Mouse (Mus musculus): ENCODE results near the gene Defb23. TPM values are rescaled to one million over a fixed set of nuclear protein-coding genes. Genes with fewer than 3 reads are reported as not detected.

Gene Defb23
- polyA plus RNA-seq, 1 experiment from 2014 or later: not detected

Other genes starting within 250 kb of the Defb23 start
- 79.4 and 84.4 TPM in 2 replicates for gene Csnk2a1, start 237.8 kb downstream of the Defb23 start, polyA plus RNA-seq (2015; fragmentation: Nextera tagmentation; extraction: Ambion mirVana)
- gene Tbc1d20, start 170.8 kb downstream of the Defb23 start, polyA plus RNA-seq (2015; fragmentation: Nextera tagmentation; extraction: Ambion mirVana): 39.2 and 39.3 TPM in 2 replicates
- 88.1 and 92.0 TPM in 2 replicates for gene Rbck1, start 132.0 kb downstream of the Defb23 start, polyA plus RNA-seq (2015; fragmentation: Nextera tagmentation; extraction: Ambion mirVana)
- gene Trib3, start 120.6 kb downstream of the Defb23 start, polyA plus RNA-seq (2015; fragmentation: Nextera tagmentation; extraction: Ambion mirVana): 5.0 and 5.2 TPM in 2 replicates
- 0.40 and 0.62 TPM in 2 replicates for gene Nrsn2, start 88.0 kb downstream of the Defb23 start, polyA plus RNA-seq (2015; fragmentation: Nextera tagmentation; extraction: Ambion mirVana)
- 7.4 and 8.1 TPM in 2 replicates for gene Sox12, start 66.6 kb downstream of the Defb23 start, polyA plus RNA-seq (2015; fragmentation: Nextera tagmentation; extraction: Ambion mirVana)
- 22.2 and 25.9 TPM in 2 replicates for gene Zcchc3, start 49.6 kb downstream of the Defb23 start, polyA plus RNA-seq (2015; fragmentation: Nextera tagmentation; extraction: Ambion mirVana)
- 8.5 and 10.5 TPM in 2 replicates for gene 6820408C15Rik, start 49.0 kb downstream of the Defb23 start, polyA plus RNA-seq (2015; fragmentation: Nextera tagmentation; extraction: Ambion mirVana)
- gene Defb20, start 12.4 kb upstream of the Defb23 start, polyA plus RNA-seq (2015; fragmentation: Nextera tagmentation; extraction: Ambion mirVana): not detected in 2 replicates
- gene Defb22, start 25.5 kb upstream of the Defb23 start, polyA plus RNA-seq (2015; fragmentation: Nextera tagmentation; extraction: Ambion mirVana): not detected in 2 replicates
- gene Defb26, start 47.1 kb upstream of the Defb23 start, polyA plus RNA-seq (2015; fragmentation: Nextera tagmentation; extraction: Ambion mirVana): not detected in 2 replicates
- gene Defb28, start 53.6 kb upstream of the Defb23 start, polyA plus RNA-seq (2015; fragmentation: Nextera tagmentation; extraction: Ambion mirVana): not detected in 2 replicates
- not detected in 2 replicates for gene Defb29, start 75.5 kb upstream of the Defb23 start, polyA plus RNA-seq (2015; fragmentation: Nextera tagmentation; extraction: Ambion mirVana)
- not detected in 2 replicates for gene Gm17416, start 104.7 kb upstream of the Defb23 start, polyA plus RNA-seq (2015; fragmentation: Nextera tagmentation; extraction: Ambion mirVana)
- not detected in 2 replicates for gene Defb21, start 108.1 kb upstream of the Defb23 start, polyA plus RNA-seq (2015; fragmentation: Nextera tagmentation; extraction: Ambion mirVana)
- not detected in 2 replicates for gene Defb19, start 115.7 kb upstream of the Defb23 start, polyA plus RNA-seq (2015; fragmentation: Nextera tagmentation; extraction: Ambion mirVana)
- gene Defb45, start 134.8 kb upstream of the Defb23 start, polyA plus RNA-seq (2015; fragmentation: Nextera tagmentation; extraction: Ambion mirVana): not detected in 2 replicates
- gene Defb36, start 139.7 kb upstream of the Defb23 start, polyA plus RNA-seq (2015; fragmentation: Nextera tagmentation; extraction: Ambion mirVana): not detected in 2 replicates
- 1.2 and 3.7 TPM in 2 replicates for gene Defb25, start 158.4 kb upstream of the Defb23 start, polyA plus RNA-seq (2015; fragmentation: Nextera tagmentation; extraction: Ambion mirVana)
- 8.4 and 8.6 TPM in 2 replicates for gene Rem1, start 162.3 kb upstream of the Defb23 start, polyA plus RNA-seq (2015; fragmentation: Nextera tagmentation; extraction: Ambion mirVana)
- 96.3 and 98.8 TPM in 2 replicates for gene H13, start 204.8 kb upstream of the Defb23 start, polyA plus RNA-seq (2015; fragmentation: Nextera tagmentation; extraction: Ambion mirVana)
- gene Mcts2, start 222.4 kb upstream of the Defb23 start, polyA plus RNA-seq (2015; fragmentation: Nextera tagmentation; extraction: Ambion mirVana): 26.1 and 27.4 TPM in 2 replicates

All from lung, embryonic 16.5 days (tissue).